Mouse (Mus musculus) adrenal gland, postnatal 36 days (tissue): Measurements from ENCODE around the gene Scfd2. TPM values are rescaled to one million over a fixed set of nuclear protein-coding genes. Genes with fewer than 3 reads are reported as not detected.
A peak's percentile ranks its signal among the peaks of the same experiment; 100 is the strongest.

Experiments used
- DNase-seq, 2 experiments: peaks; one replicate each; pipeline ENCODE4 v3.0.0; 2021; ENCODE audit warnings: mixed read lengths in 1 of 2
- total RNA-seq, 2 experiments: library from RNA; stranded (reverse); gene quantifications; 2 replicates each; pipeline ENCODE4 v1.2.3; 2021

Gene Scfd2
- total RNA-seq, 2 experiments from 2014 or later: 17.8 to 22.9 TPM

DNA sequence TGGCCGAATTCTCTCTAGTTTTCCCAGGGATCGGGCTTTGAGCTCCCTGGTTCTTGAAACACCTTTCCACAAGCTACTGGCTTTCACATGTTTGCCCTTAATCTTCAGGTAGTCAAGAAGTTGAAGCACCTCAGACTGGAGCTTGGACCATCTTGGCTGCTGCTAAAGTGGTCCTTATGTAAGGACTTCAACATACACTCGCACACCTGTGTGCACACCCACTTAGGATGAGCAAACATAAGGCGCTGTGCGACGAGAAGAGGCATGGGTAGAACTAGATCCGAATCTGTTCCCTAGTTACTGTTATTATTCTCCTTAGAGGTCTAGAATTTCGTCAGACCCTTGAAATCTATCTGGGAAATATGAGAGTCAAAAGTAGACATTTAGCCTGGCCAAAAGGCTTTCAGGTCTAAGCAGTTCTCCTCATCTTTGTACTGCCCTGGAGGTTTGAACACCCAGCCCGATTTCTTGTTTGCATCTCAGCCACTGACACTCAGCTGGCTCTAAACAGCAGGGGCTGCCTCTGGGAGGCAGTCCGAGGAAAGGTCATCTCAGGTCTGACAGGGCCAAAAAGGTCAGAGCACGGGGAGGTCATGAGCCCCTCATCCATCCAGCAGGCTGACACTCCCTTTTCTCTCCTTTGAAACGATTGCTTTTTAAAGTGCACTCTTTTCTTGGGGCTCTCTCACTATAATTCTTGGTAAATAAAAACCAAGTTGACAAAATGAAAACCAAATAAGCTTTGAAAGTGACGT lies 290.5 kb downstream of the Scfd2 start:
- no peak for DNase-seq

DNA sequence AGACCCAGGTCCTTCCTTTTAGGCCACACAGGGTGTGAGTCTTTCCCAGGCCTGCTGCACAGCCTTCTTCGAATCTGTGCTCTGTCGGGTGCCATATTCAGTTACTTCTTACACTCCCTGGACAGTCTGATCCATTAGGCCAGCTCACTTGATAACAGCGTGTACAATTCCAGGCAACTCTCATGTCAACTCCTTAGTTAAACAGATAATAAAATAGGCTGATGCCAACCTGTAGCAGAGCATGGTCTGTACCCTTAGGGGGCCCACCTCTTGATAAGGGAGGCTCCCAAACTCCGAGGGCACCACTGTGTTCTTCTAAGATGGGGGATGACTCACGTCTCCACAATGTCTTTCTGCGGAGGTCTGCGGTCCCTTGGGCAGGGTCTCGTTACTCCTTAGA lies 291.3 kb downstream of the Scfd2 start:
- DNase-seq: no peak

- DNase-seq: no peak
These were observed 292.2 kb downstream of the Scfd2 start for GRCm38 (mm10) chr5:74239369-74239768.

DNA sequence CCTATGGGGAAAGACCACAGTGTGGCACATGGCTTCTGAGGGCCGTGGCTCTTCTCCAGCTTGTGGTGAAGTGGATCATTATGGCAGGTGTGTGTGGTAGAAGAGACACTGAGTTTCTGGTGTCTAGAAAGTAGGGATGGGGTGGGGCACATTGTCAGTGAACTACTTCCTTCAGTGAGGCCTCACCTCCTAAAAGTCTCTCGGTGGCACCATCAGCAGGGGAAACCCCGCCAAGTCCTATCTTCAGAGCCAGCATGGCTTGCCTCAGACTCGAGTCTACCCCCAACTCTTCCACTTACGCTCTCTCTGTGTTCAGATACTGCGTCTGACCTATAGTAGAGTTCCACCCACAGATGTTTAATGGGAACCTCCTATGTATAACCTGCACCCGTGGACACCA lies 297.8 kb downstream of the Scfd2 start:
- DNase-seq: no peak

DNA sequence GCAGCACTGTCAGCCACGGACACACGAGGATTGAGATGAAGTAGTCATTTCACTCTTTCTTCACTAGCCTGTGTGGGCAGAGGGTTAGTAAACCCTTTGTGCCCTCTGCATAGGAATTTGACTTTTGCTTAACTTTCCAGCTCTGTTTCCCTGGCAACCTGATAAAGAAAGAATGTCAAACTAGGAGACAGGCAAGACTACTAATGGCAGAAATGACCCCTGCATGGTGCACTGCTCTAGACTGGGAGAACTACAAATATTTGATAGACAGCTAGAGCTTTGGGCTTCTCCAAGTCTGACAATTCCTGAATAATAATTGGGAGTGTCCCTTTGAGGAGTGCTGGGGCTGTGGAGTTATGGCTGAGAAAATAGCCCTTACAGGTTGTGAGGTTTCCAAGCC lies 301.0 kb downstream of the Scfd2 start:
- no peak for DNase-seq

DNA sequence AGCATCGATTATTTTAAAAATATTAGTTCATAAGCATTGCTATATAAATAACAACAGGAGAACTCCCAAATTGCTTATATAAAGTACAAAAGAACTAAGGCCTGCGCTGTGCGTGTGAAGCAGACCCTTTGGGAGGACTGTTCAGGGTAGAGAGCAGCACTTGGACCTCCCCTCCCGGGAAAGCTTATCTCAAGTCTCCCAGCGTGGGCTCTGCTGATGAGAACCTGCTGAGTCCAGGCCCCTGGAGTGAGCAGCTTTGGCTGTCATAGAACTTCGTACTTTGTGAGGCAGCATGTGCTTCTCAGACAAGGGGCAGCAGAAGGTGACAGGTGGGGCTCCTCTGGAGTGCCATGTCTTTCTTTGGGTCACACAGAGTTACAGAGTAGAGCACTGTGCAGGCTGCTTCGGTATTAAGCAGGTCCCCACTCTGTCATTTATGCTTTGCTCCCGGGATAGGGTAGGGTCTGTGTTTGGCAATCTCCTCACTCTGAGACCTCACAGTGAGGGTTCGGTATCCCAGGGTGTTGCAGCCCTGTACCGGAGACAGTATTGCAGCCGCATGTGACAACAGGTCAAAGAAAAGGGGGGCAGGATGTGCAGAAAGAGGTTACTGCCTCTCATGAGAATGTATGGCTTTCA lies 301.7 kb downstream of the Scfd2 start:
- no peak for DNase-seq

DNA sequence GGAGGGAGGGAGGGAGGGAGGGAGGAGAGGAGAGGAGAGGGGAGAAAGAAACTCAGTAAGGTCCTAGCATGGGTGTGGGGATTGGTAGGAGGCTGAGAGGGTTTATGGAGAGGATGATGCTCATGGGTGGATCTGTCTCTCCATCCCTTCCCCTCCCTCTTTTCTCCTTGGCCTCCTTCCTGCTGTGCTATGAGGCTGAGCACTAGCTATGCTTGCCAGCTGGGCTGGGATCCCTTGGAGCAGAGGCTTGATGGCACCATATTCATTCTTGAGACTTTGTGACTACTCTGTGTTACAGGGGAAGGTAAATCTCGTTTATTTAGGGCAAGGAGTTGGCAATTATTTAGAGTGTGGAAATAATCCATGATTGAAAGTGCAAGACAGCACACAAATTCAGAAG lies 302.6 kb downstream of the Scfd2 start:
- no peak for DNase-seq

DNA sequence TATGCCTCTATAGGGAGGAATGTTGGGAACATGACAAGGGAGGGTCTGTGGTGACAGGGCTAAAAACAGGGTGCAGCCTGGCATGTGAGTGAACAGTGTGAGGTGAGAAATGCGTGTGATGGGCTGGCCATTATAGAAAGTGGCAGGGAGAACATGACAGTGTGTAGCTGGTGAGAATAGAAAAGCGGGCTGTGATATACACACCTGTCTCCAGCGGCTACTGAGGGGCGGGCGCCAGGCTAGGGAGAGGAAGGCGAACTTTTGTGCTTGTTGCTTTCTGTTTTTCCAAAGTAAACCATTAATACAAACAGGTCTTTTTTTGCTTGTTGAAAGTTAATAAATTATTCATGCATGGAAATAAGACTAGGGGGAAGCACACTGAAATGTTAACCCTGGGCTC lies 304.2 kb downstream of the Scfd2 start:
- no peak for DNase-seq

- DNase-seq: no peak
These were observed 305.4 kb downstream of the Scfd2 start for GRCm38 (mm10) chr5:74226183-74226582.

DNA sequence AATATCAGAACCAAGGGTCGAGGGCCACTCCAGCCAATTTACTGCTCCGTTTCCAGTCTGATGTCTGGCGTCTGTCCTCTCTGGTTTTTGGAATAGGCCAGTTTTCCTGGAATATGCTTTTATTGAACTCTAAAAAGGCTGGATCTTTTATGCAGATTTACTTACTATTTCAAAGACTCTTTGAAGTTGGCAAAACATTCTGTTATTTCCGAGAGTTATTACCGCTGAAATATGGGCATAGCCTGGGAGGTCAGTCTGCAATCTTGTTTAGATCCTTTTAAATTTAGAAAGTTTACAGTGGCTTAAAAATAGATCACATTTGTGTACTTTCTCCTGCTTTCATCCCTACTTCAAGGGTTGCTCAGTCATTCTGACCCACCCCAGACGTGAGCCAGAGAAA lies 307.1 kb downstream of the Scfd2 start:
- no peak for DNase-seq

GRCm38 (mm10) chr5:74222626-74223025 lies 308.9 kb downstream of the Scfd2 start:
- no peak for DNase-seq

GRCm38 (mm10) chr5:74218524-74218923 lies 313.0 kb downstream of the Scfd2 start:
- no peak for DNase-seq

DNA sequence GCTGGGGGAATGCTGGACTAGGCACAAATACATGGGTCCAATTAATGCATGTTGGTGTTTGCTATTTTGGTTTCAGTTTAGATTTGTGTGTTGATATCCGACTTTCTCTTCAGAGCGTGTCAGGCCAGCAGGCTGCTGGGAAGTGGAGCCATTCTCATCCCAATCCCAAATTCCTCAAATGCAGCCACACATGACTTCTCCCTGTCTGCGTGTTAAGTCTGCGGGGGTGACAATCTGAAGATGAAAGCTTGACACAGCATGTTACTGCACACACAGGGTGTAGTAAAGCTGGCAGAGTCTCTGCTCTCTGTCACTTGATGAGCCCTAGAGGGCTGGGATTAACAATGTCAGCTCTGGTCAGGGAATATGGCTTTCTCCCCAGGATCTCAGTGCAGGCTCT lies 316.4 kb downstream of the Scfd2 start:
- DNase-seq: no peak

- DNase-seq: no peak
These were observed 317.0 kb downstream of the Scfd2 start for GRCm38 (mm10) chr5:74214501-74215110.

DNA sequence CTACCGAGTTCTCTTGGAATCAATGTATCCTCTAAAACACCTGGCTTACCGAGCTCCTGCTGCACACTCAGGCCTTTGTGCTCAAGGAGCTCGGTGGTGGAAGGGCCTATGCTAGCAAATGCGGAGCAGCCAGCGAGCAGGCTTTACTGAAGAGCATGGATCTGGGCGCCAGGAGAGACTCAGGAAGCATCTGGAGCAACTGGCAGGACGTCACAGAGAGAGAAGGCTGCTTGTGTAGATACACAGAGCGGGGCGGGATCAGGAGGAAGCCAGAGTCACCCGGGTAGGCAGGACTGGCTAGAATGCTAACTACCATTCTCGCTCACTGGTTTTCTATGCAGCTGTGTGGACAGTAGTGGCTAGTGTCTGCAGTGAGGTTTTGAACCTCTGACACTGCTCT lies 320.2 kb downstream of the Scfd2 start:
- DNase-seq: no peak

DNA sequence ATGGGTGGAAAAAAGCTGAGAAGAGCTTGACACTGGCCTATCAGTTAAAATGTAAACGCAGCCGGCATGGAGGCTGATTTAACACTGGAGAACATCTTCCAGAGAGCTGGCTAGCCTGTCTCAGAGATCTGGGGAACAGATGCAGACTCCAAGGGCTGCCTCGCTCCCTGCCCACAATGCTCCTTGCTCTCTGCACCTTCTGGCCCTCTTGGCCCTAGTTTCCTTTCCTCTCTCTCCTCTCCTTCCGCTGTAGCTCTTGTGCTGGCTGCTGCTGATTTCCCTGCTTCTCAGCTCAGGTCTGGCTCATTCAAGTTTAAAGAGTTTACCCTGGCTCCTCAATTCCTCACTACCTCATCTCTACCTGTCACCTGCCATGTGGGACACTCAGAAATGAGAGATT lies 321.9 kb downstream of the Scfd2 start:
- no peak for DNase-seq

GRCm38 (mm10) chr5:74208438-74208837 lies 323.1 kb downstream of the Scfd2 start:
- DNase-seq: no peak

GRCm38 (mm10) chr5:74207209-74207608 lies 324.4 kb downstream of the Scfd2 start:
- DNase-seq: no peak

- no peak for DNase-seq
These were observed 324.9 kb downstream of the Scfd2 start for GRCm38 (mm10) chr5:74206649-74207048.

- no peak for DNase-seq
These were observed 325.5 kb downstream of the Scfd2 start for GRCm38 (mm10) chr5:74206038-74206437.

GRCm38 (mm10) chr5:74205509-74205908 lies 326.1 kb downstream of the Scfd2 start:
- peak; percentile 76 for DNase-seq

- no peak for DNase-seq
These were observed 327.1 kb downstream of the Scfd2 start for GRCm38 (mm10) chr5:74204465-74204864.

DNA sequence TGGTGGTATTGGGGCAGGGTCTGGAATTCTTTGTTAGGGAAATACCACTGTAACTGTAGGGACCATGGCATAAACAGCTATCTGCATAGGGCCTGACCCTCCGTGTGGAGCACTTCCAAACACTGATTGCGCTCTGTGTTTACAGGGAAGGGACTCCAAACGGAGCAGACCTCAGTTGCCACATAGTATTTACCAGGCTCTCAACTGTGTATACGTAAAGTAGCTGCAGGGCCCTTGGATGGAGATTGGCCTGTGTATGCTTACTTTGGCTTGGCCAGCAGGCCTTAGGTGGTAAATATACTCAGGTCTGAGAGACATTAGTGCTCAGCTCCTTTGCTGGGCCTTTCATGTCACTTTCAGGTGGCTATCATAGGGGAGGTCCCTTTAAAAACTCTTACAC lies 329.0 kb downstream of the Scfd2 start:
- DNase-seq: no peak
